Mouse (Mus musculus) heart, postnatal 0 days (tissue): ENCODE measurements at regions not wholly inside any gene's neighbourhood (a gene's known extent, or its start where the extent isn't known, plus 50 kb on each side); places are given as distances from the start of the nearest gene placed in this dataset.

Experiments
- CTCF ChIP-seq: IDR thresholded peaks from 2 replicates; pipeline ENCODE4 v1.5.1; 2016; ENCODE audit warnings: antibody characterized with exemption, control low read depth, low read depth
- EP300 ChIP-seq: IDR thresholded peaks from 2 replicates; pipeline ENCODE4 v1.6.1; 2016; ENCODE audit warnings: antibody characterized with exemption, low read depth

- no peak for TF ChIP-seq CTCF
- no peak for TF ChIP-seq EP300
Observed at GRCm38 (mm10) chr10:17417394-17417793, 305.6 kb upstream of the Cited2 start.
